Mouse (Mus musculus) spleen, adult 12 weeks (tissue): Measurements from ENCODE around the gene Bcat2.

Experiments used
- DNase-seq: peaks from one replicate; pipeline ENCODE4 v3.0.0; 2022; ENCODE audit warnings: low spot score

The Bcat2 gene

GRCm38 (mm10) chr7:45587631-45588592 is 18.0 kb downstream of the Bcat2 start:
- no peak for DNase-seq

GRCm38 (mm10) chr7:45589173-45589572 is 19.2 kb downstream of the Bcat2 start:
- DNase-seq = peak; percentile 75

GRCm38 (mm10) chr7:45589898-45590297 is 19.9 kb downstream of the Bcat2 start:
- no peak for DNase-seq

GRCm38 (mm10) chr7:45590874-45591273 is 20.9 kb downstream of the Bcat2 start:
- DNase-seq = no peak

- no peak for DNase-seq
Observed at GRCm38 (mm10) chr7:45591880-45592279, 21.9 kb downstream of the Bcat2 start.

- peak; percentile 52 for DNase-seq
Observed at GRCm38 (mm10) chr7:45593118-45593815, 23.3 kb downstream of the Bcat2 start.

GRCm38 (mm10) chr7:45595176-45595575 is 25.2 kb downstream of the Bcat2 start:
- DNase-seq = no peak

- DNase-seq = no peak
Observed at GRCm38 (mm10) chr7:45596107-45596506, 26.2 kb downstream of the Bcat2 start.

GRCm38 (mm10) chr7:45597013-45597412 is 27.1 kb downstream of the Bcat2 start:
- DNase-seq = no peak

GRCm38 (mm10) chr7:45597527-45597926 is 27.6 kb downstream of the Bcat2 start:
- DNase-seq = no peak

GRCm38 (mm10) chr7:45598960-45599879 is 29.3 kb downstream of the Bcat2 start:
- no peak for DNase-seq

GRCm38 (mm10) chr7:45605704-45606289 is 35.8 kb downstream of the Bcat2 start:
- no peak for DNase-seq

- DNase-seq = no peak
Observed at GRCm38 (mm10) chr7:45609511-45609910, 39.6 kb downstream of the Bcat2 start.

GRCm38 (mm10) chr7:45616277-45616676 is 46.3 kb downstream of the Bcat2 start:
- DNase-seq = no peak

GRCm38 (mm10) chr7:45617042-45617695 is 47.2 kb downstream of the Bcat2 start, which contains the start of gene Fut1:
Gene Fut1, plus strand, starts transcription at chr7:45617289.
- DNase-seq = no peak

GRCm38 (mm10) chr7:45618316-45618715 is 48.4 kb downstream of the Bcat2 start:
- DNase-seq = no peak

GRCm38 (mm10) chr7:45619592-45619991 is 49.6 kb downstream of the Bcat2 start:
- DNase-seq = no peak

- no peak for DNase-seq
Observed at GRCm38 (mm10) chr7:45621443-45621842, 51.5 kb downstream of the Bcat2 start, which contains the start of gene Izumo1. Gene Izumo1, plus strand, starts transcription at chr7:45621811.

- DNase-seq = no peak
Observed at GRCm38 (mm10) chr7:45623507-45623906, 53.6 kb downstream of the Bcat2 start.

GRCm38 (mm10) chr7:45624718-45625117 is 54.8 kb downstream of the Bcat2 start:
- no peak for DNase-seq

- no peak for DNase-seq
Observed at GRCm38 (mm10) chr7:45625481-45625880, 55.5 kb downstream of the Bcat2 start.
